Mouse (Mus musculus): ENCODE data around the gene Nmi.
"Not testable (repeated sequence)": the region's sequence is repeated elsewhere in the genome, so short reads cannot be mapped to it uniquely, and the experiment has no call there.

The Nmi gene

DNA sequence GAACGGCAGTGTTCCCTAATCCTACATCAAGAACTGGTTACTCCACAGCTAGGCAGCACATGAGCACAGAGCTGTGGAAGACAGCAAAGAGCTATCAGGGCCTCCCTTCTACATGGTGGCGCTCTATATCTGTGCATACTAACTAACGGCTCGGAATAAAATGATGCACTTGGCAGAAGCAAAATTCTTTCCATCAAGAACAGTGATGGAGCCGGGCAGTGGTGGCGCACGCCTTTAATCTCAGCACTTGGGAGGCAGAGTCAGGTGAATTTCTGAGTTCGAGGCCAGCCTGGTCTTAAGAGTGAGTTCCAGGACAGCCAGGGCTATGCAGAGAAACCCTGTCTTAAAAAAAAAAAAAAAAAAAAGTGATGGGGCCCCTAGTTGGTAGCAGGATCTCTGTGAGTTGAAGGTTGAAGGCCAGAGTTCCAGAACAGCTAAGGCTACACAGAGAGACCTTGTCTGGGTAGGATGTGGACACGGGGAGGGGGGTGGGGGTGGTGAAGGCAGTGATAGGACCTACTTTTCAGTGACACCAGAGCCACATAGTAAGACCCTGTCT, at the start of gene Nmi:
TSS of gene Nmi (minus strand) at position 85 of the 559 bp plus-strand sequence.
- DNase-seq (ENCODE audit: low spot score), result peak; percentile 44

DNA sequence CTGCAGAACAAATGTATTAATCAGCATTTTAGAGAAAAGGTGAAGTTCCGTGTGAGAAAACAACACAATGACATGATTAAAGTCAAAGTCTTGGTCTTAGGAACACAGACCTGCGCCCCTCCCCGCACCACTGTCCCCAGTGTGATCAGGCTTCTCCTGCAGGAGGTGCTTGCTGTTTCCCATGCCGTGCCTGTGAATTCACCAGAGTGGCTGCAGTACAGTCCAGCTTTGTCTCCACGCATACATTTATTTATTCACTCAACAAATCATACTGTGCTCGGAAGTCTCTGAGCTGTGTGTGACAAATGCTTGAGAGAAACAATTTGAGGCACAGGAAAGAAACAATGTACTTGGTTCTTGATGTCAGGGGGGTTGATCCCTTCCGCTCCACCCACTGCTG, 43.1 kb upstream of the Nmi start:
- DNase-seq (ENCODE audit: low spot score), result peak; percentile 11

DNA sequence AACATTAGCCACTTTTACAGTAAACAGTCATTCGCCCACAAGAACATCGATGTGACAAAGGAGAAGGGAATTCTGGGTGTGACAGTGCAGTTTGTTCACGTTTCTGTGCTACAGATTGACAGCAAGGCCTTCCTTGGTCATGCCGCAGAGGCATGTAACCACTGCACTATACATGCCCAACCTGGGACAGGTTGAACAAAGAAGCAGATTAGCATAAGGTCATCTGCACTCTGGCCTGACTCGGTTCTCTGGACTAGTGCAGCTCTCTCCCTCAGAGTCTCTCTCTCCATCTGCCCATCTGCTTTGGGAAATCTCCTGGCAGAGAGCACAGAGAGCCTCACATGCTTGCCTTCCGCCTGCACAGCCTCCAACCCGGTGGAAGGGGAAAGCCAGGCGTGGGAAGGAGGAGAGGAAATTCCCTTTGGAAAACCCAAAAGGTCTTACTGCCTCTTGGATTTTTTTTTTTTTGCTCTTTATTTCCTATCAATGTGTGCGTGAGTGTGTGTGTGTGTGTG, 40.1 kb upstream of the Nmi start:
- DNase-seq (ENCODE audit: low spot score), result no peak

DNA sequence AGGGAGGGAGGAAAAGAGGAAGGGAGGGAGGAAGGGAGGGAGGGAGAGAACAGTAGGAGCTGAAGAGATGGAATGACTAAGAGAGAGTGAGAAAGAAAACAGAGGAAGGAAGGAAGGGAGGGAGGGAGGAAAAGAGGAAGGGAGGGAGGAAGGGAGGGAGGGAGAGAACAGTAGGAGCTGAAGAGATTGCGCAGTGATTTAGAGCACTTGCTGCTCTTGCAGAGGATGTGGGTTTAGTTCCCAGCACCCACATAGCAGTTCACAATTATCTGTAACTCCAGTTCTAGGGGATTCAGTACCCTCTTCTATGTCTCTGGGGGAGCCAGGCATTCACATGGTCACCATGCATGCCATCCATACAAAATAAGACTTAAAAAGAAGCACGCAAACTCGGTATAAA, 38.5 kb upstream of the Nmi start:
- not testable (repeated sequence) for DNase-seq (ENCODE audit: low spot score)

DNA sequence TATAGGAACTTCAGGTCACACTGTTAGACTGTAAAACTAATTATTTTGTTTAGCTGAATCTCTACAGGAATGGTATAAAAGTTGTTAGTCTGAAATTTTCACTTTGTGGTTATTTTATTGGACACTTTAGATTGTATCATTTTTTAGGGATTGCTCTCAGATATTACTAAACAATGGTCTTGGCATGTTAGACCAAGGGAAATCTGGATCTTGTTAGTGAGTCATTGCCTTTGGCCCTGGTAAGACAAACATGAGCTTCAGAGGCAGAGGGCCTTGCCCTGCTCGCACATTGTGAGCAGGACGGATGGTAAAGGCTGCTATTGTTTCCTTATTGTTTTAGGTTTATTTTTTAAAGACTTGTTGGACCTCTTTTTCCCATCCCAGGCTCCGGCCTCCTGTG, 33.1 kb upstream of the Nmi start:
- peak; percentile 15 for DNase-seq (ENCODE audit: low spot score)

DNA sequence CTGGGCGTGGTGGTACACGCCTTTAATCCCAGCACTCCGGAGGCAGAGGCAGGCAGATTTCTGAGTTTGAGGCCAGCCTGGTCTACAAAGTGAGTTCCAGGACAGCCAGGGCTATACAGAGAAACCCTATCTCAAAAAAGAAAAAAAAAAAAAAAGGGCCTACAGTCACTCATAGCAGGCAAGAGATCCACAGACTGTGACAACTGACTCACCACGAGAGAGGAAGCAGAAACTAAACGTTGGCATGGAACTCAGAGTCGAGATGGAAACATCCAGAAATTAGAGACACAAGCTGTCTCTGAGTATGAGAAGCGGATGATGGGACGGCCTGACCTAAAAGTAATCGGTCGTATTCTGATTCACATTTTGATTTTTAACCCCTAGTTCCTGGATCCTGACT, 29.0 kb upstream of the Nmi start:
- not testable (repeated sequence) for DNase-seq (ENCODE audit: low spot score)

DNA sequence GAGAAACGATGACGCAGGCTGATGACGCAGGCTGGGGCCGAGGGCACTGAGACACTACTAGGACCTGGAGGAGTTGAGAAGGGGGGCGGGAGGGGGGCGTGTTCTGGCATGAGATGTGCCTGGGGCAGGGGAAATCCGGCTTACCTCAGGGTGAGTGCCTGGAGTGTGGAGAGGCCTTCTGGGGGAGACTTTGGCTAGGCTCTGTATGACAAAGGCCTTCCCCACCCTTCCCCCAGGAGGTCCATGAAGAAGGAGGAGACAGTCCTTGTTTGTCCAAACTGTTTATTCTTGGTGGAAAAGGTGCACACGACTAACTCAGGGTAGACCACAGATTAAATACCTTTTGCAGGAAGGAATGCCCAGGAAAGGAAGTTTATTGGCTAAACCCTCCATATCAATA, 28.2 kb upstream of the Nmi start:
- no peak for DNase-seq (ENCODE audit: low spot score)

DNA sequence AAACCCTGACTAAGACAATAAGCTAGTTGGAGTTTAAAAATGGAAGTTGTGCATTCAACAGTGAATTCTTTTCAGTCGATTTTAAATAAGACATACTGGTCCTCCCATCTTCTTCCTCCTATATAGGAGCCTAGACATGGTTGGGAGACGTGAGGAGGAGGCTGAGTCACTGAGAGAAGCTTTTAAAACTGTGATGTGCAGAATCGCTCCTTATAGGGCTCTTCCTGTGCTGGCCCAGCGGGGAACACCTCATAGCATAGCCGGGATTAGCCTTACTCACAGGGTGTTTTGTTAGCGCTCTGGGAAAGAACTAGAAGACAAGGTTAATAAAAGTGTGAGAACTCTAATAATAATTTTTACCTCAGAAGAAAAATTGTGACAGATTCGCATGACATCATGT, 26.7 kb upstream of the Nmi start:
- DNase-seq (ENCODE audit: low spot score), result no peak

DNA sequence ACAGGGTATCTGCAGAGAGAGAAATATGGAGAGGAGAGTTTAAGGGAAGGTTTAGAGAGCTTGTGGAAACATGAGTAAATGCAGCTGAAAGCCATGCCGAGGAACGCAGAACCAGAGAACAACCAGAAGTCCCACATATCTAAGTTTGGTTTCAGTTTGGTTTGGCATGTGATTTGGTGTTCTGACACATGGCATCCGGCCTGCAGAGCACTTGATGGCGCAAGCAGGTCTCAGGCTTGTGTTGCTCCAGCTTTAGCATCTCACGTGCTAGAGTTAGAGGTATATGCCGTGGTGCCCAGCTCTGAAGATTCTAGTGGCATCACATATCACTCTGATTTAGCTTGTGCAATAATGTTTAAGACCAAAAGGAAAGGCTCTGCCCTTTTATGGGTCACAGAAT, 18.2 kb upstream of the Nmi start:
- no peak for DNase-seq (ENCODE audit: low spot score)

DNA sequence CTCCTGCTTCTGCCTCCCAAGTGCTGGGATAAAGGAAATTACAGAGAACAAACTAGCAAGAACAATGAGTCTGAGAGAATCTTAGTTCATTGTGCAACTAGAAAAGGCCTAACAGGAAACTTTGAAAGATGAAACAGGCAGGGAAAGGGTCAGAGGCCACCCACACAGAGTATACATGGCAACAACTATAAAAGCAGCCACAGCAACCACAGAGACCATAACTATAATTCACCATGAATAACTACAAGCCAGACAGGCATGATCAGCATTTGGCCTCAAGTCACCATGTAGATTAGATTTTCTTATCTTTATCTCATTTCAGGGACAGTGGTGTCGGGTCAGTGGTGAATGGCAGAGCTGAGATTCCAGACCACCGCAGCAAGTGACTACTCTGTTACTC, 16.3 kb upstream of the Nmi start:
- no peak for DNase-seq (ENCODE audit: low spot score)

DNA sequence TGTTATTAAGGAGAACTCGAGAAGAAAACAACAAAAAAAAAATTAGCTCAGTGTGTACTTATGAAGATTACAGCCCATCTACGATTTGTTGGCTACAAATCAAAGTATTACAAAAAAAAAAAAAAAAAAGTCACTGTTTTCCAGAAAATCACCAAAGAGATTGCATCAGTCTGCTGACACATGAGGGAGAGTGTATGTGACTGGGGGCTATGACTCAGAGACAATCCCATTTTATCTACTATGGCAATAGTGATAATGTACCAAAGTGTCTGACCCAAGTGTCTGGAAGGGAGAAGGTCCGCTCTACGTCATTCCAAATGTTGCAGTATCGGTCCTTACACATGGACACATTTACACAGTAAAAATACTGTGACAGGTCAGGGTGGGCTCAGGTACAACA, 13.4 kb upstream of the Nmi start:
- no peak for DNase-seq (ENCODE audit: low spot score)

DNA sequence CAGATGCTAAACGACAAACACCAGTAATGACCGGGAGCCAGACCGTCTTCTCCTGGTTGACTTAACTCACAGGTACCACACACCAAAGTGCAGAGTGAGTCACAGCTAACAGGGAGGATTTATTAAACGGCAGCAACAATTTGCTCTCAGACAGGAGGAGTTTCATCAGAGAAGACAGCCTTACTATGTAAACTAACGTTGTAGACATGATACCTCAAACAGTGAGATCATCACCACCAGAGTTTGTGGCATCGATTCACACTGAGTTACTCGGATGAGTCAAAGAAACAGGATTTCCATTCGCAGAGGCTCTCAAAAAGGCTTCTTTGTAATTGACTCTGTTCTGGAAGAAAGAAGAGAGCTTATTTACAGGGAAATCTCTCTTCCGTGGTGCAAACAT, 12.9 kb upstream of the Nmi start:
- no peak for DNase-seq (ENCODE audit: low spot score)

DNA sequence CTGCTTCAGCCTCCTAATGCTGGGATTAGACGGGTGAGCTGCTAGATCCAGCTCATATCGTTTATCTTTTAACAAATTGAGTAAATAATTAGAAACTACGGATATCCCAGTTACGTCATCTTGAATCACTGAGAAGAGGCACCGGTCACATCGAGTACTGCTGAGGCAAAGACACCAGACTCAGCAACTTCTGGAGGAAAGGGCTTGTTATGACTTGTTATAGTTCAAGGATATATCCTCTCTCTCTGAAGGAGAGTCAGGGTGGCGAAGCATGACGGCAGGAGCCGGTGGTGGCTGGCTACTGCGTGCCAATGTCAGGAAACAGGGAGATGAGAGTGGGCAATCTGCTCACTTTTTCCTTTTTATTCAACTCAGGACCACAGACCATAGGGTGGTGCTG, 11.9 kb upstream of the Nmi start:
- no peak for DNase-seq (ENCODE audit: low spot score)

DNA sequence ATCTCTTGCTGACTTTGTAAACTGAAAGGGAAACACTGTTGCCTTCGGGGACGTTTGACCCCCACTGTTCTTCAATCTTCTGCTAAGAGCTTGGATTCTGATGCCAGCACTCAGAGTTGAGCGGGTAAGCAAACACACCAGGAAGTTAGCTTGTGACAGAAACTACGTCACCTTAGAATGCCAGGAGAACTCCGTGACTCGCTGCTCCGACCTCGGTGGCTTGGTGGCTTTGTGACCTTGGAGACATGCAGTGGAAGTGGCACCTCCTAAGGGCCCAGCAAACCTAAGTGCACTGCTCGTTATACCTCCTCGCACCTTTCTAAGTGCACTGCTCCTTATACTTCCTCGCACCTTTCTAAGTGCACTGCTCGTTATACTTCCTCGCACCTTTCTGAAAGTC, 9.0 kb upstream of the Nmi start:
- peak; percentile 5 for DNase-seq (ENCODE audit: low spot score)

DNA sequence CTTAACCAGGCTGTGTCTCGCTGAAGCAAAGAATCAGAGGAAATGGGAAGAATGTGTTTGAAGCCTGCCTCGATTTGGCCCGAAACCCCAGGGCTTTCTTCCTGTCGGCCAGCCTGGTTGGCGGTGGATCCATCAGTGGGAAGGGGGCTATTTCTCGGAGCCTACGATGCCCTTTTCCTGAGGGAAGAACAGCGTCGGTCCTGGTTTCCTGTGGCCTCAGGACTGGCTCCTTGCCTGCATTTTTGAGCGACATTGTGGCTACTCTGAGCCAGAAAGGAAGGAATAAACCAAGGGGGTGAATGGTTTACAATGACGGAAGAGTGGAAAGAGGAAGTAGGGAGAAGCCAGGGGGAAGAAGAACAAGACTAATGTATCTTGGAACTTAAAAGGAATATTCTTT, 8.3 kb upstream of the Nmi start:
- peak; percentile 12 for DNase-seq (ENCODE audit: low spot score)

DNA sequence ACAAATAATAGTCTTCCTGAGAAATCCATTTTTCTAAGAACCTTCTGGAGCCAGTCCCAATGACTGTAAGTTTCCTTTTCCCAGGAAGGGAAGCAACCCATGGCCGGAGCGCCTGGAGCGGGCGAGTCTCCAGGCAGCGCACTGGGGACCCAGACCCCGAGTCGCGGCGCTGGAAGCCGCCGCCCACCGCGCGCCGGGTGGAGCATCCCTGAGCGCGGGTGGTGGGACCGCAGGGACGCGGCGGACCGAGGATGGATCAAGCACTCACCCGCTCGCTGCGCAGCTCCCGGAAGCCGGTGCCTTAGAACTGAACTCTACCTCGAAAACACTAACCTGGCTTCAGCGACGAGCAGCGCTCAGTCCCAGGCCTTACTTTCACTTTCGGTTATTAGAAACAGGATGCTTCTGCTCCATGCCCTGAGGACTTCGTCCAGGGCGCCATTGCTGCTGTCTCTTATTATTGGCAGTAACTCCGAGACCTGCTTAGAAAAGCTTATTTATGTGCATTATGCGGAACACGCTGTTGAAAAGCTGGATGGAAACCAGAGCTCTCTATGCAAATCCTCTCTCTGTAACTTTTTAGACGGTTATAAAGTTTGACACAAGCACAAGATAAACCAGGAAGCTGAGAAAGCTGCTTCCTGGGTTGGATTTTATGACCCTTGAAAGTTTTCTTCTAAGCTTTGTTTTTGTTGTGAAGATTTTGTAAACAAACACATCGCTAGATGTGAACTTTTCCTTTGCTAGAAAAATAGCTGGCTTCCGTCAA, 469 bp downstream of the Nmi start:
- peak; percentile 78 for DNase-seq (ENCODE audit: low spot score)

DNA sequence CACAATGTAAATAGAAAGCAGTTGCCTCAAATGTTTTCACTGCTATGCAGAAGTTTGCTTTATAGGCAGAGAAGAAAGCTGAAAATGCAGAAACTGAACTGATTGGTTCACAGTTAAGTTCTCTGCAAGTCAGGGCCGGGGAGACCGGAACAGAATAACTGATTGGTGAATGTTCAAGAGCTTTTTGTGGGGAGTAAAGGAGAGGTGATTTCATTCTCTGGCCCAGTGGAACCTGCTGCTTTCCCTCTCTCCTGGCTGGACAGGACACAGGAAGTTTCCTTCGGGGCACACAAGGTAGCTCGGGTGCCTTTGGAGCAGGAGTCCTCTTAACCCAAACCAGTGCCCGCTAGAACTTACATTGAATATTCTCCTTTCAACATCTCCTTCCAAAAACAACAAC, 1.2 kb downstream of the Nmi start:
- peak; percentile 14 for DNase-seq (ENCODE audit: low spot score)

DNA sequence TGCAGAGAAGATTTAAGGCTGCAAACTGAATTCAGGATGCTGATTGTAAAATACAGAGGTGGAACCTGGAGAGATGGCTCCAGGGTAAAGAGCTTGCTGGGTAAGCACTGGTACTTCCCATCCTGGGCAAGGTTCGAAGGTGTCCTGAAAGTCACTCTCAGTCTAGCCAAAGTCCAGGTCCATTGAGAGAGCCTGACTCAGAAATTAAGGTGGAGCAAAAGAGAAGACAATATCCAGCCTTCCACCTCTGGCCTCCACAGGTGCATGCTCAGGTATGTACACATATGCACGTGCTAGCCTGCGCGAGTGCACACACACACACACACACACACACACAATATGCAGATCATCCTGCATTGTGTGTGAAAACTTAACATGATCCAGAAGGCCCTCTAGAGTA, 2.4 kb downstream of the Nmi start:
- DNase-seq (ENCODE audit: low spot score), result no peak

DNA sequence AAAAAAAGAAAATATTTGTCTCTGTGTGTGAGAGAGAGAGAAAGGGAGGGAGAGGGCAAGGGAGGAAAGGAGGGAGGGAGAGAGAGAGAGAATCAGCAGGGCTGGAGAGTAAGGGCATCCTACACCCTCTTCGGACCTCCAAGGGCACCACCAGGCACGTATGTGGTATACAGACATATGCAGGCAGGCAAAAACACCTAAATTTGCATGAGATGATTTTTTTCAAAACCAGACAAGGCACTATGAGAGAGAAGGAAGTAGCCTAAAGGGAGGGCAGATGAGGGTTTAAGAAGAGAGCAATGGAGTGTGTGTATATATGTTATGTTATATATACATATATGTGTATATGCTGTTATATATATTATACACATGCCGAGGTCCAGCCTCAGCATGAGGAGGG, 6.0 kb downstream of the Nmi start:
- no peak for DNase-seq (ENCODE audit: low spot score)

DNA sequence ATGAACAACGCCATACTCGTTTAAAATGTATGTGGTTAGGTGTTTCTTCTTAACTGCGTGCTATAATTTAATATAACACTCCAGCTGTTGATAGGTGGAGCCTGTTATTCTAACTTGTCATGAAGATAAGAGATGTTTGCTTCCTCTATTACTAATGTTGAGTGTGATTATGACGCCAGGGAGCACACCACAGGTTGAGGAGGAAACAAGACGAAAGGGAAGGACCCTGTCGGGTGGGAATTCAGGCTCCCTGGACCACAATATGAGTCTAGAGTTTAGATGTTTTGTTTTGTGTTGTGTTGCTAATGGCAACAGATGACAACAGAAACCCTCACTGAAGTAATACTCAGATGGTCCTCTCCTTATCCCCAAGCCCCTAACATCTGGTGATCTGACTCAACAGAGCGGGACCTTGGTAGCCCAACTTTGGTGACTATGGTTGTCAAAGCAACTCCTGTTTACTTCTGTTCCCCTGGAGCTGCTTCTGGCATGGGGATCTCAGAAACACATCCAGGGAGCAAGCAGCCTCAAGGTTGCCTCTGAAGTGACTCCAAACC, 19.6 kb downstream of the Nmi start:
- no peak for DNase-seq (ENCODE audit: low spot score)

DNA sequence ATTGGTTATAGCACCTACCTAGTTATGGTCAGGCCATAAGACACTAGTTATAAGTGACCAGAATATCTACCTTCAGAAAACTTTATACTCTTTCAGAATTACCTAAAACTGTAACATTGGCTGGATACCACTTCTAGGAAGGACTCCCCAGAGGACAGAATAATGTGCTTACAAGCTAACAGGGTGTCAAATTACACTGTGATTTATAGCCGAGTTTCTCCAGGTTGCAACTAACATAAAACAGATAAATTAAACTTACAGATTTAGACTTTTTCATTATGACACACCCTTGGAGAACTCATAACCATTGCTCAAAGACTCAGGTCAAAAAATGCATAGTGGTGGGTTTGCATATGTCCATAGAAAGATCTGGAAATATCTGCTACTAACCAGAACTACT, 22.4 kb downstream of the Nmi start:
- DNase-seq (ENCODE audit: low spot score), result no peak

DNA sequence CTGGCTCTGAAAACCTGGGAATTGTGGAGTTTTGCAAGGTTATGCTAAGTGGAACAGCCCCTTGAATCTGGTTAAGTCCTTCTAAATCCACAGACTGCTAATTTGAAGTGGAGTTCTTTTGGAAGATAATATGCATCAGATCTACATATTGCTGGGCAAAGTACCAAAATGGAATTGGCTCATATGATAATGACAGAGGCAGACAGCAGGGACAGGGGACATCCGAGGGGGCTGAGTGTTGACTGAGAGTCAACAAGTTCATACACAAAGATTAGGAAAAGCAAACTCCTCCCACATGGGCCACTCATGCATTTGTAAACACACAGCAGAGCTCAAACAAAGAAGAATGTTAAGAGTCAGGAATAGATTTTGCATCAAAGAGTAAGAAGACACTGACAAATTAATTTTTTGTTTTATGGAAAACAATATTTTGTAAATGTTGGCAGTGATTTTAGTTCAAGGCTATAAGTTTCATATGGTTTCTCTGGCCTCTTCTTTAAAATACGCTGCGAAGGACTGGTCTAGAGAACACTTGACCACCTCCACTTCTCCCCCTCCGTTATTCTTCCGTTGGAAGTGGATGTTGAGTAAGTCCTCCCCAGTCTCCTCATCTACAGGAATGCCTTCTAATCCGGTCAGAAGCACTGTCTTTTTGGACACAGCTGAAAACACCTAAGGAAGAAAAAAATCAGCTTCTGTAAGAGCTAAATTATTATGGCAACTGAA, 25.0 kb downstream of the Nmi start:
- no peak for DNase-seq (ENCODE audit: low spot score)

DNA sequence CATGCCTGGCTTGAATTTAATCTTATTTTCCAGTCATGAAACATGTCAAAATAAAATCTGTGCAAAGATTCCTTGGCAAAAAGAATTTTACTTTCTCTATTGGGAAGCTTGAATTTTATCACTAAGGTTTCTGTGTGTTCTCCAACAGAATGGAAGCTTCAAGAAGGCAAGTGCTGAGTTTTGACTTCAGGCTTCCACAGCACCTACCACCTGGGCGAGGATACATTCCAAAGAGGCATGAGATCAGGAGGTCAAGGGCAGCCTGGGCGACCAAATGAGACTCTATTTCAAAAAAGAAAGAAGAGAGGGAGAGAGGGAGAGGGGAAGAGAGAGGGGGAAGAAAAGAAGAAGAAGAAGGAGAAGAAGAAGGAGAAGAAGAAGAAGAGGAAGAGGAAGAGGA, 27.5 kb downstream of the Nmi start:
- DNase-seq (ENCODE audit: low spot score), result no peak

Measured in embryo, embryonic 10.5 days (tissue).